Mouse (Mus musculus) cortical plate, adult 2 months (tissue): ENCODE measurements around the gene Cd70. TPM values are rescaled to one million over a fixed set of nuclear protein-coding genes. Genes with fewer than 3 reads are reported as not detected.
A peak's percentile ranks its signal among the peaks of the same experiment; 100 is the strongest.

ENCODE experiments used
- H3K27ac ChIP-seq: fragments of 200-500 bp; 2 replicates; pipeline ENCODE4 v1.5.1; 2012; ENCODE audit warnings: low read length, control low read depth, inconsistent platforms; ENCODE audit not compliant: insufficient read depth
- H3K4me1 ChIP-seq: fragments of 200-500 bp; 2 replicates; pipeline ENCODE4 v1.6.1; 2011; ENCODE audit warnings: low read length; ENCODE audit not compliant: control insufficient read depth, insufficient read depth
- H3K4me3 ChIP-seq: fragments of 200-500 bp; 2 replicates; pipeline ENCODE4 v1.5.1; 2011; ENCODE audit warnings: mild to moderate bottlenecking, low read length, control low read depth; ENCODE audit not compliant: insufficient read depth
- CTCF ChIP-seq: fragments of 200-500 bp; IDR thresholded peaks from 2 replicates; pipeline ENCODE4 v1.5.1; 2011; ENCODE audit warnings: mild to moderate bottlenecking, control low read depth, low read length; ENCODE audit not compliant: insufficient read depth; ENCODE audit errors: extremely low read depth
- POLR2A ChIP-seq: fragments of 200-500 bp; IDR thresholded peaks from 2 replicates; pipeline ENCODE4 v1.6.1; 2011; ENCODE audit warnings: mild to moderate bottlenecking, low read length, control low read depth; ENCODE audit not compliant: insufficient read depth; ENCODE audit errors: extremely low read depth
- polyA plus RNA-seq: library from polyadenylated mRNA; depleted of rRNA; stranded (reverse); fragments of >200 nt; gene quantifications from 2 replicates; pipeline ENCODE4 v1.2.3, GENCODE M21; 2012

The Cd70 gene
- polyA plus RNA-seq, 1 experiment, result 0.29 TPM

- H3K4me1 ChIP-seq, result no peaks in the 10 kb centered on the region
- H3K27ac ChIP-seq, result no peak overlapping the region
- H3K4me3 ChIP-seq, result no peak overlapping the region
- TF ChIP-seq POLR2A, result no peak
- TF ChIP-seq CTCF, result no peak
Measured at GRCm38 (mm10) chr17:57118524-57119349, 30.8 kb downstream of the Cd70 start.

DNA sequence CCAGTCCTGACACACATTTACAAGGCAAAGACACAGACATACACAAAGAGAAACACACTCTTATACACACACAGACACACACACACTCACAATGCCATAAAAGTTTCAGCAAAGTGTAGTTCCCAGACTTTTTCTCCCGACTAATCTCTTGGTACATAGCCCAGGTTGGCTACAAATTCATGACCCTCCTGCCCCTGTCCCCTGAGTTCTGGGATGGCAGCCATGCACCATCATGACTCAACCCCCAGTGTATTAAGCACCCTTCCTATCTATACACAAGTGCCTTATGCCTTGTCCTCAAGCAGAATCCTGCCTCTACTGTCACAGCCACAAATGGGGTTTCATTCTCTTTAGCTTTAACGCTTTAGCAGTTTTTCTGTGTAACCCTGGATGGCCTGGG lies 32.8 kb downstream of the Cd70 start:
- H3K27ac ChIP-seq, result no peak overlapping the region
- no peak overlapping the region for H3K4me3 ChIP-seq
- TF ChIP-seq POLR2A (no peak), CTCF (no peak)
- no peaks in the 10 kb centered on the region for H3K4me1 ChIP-seq

DNA sequence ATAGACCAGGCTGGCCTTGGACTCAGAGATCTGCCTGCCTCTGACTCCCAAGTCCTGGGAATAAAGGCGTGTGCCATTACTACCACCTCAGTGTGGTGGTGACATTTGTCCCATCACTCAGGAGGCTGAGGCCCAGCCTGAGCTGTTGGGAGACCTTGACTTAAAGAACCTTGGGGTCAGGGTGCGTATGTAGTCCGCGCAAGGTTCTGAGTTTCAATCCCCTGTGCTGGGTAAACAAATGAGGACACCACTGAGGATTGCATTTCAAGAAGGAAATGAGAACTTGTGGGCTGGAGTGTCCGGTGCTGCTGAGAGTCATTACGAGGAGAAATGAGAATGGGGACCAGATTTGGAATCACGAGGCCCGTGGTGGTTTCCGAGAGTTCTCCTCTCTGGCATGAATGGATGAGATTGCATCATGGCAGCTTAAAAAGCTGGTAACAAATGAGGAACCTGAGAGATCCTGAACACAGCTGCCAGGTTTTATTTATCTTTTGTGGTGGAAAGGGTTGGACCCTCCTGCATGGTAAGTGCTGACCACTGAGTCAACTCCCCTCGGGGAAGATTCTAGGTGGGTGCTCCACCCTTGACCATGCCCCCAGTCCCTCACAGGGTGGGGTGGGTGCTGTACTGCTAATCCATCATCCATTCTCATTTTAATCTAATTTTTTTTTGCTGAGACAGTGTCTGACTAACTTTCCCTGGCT lies 36.7 kb downstream of the Cd70 start:
- H3K27ac ChIP-seq, result no peak overlapping the region
- TF ChIP-seq POLR2A, result no peak
- TF ChIP-seq CTCF, result no peak
- no peak overlapping the region for H3K4me3 ChIP-seq
- no peaks in the 10 kb centered on the region for H3K4me1 ChIP-seq

- Histone ChIP-seq H3K4me3 (no peak overlapping the region), H3K27ac (no peak overlapping the region), H3K4me1 (no peaks in the 10 kb centered on the region)
- TF ChIP-seq POLR2A, result no peak
- TF ChIP-seq CTCF, result no peak
Measured at GRCm38 (mm10) chr17:57110005-57110404, 39.6 kb downstream of the Cd70 start.

GRCm38 (mm10) chr17:57108666-57109171 lies 40.9 kb downstream of the Cd70 start:
- Histone ChIP-seq H3K4me1 (no peaks in the 10 kb centered on the region), H3K27ac (no peak overlapping the region), H3K4me3 (no peak overlapping the region)
- TF ChIP-seq POLR2A (no peak), CTCF (no peak)

GRCm38 (mm10) chr17:57108040-57108665 lies 41.4 kb downstream of the Cd70 start:
- no peaks in the 10 kb centered on the region for H3K4me1 ChIP-seq
- no peak overlapping the region for H3K4me3 ChIP-seq
- TF ChIP-seq POLR2A (no peak), CTCF (no peak)
- H3K27ac ChIP-seq, result no peak overlapping the region

DNA sequence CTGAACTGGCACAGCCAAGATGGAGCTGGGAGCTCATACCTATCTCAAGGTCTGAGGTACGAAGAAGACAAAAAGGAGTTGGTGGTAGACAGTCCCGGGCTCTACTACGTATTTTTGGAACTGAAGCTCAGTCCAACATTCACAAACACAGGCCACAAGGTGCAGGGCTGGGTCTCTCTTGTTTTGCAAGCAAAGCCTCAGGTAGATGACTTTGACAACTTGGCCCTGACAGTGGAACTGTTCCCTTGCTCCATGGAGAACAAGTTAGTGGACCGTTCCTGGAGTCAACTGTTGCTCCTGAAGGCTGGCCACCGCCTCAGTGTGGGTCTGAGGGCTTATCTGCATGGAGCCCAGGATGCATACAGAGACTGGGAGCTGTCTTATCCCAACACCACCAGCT lies 42.5 kb downstream of the Cd70 start:
- Histone ChIP-seq H3K4me3 (no peak overlapping the region), H3K27ac (no peak overlapping the region), H3K4me1 (no peaks in the 10 kb centered on the region)
- no peak for TF ChIP-seq POLR2A
- TF ChIP-seq CTCF, result no peak

GRCm38 (mm10) chr17:57106035-57106368 lies 43.6 kb downstream of the Cd70 start:
- peak overlapping the region; percentile 62; the same call in 1 of the 2 replicates for H3K4me3 ChIP-seq
- TF ChIP-seq CTCF (no peak), POLR2A (no peak)
- no peaks in the 10 kb centered on the region for H3K4me1 ChIP-seq
- no peak overlapping the region for H3K27ac ChIP-seq

- Histone ChIP-seq H3K4me3 (peak within 1 kb of the TSS; percentile 62), H3K27ac (no peak within 1 kb of the TSS), H3K4me1 (no peaks in the 10 kb centered on the region)
- TF ChIP-seq POLR2A (0 out of 2 replicates have a peak, but pooled peaks have one; percentile 22), CTCF (no peak)
Measured at GRCm38 (mm10) chr17:57105181-57106034, 44.2 kb downstream of the Cd70 start, which contains the start of gene Tnfsf9. Tnfsf9 (plus strand) TSS chr17:57105325.
